Mouse (Mus musculus) macrophage (primary cell): ENCODE data around the gene Arid1b. TPM values are rescaled to one million over a fixed set of nuclear protein-coding genes. Genes with fewer than 3 reads are reported as not detected.
"Not testable (repeated sequence)": the region's sequence is repeated elsewhere in the genome, so short reads cannot be mapped to it uniquely, and the experiment has no call there.

Source experiments
- H3K27ac ChIP-seq: fragments of 350-480 bp; formaldehyde crosslinking; 2 replicates; pipeline ENCODE4 v1.9.0; 2021
- H3K36me3 ChIP-seq: fragments of 350-480 bp; formaldehyde crosslinking; 2 replicates; pipeline ENCODE4 v1.9.0; 2021; ENCODE audit errors: inconsistent target
- H3K4me3 ChIP-seq: fragments of 350-480 bp; formaldehyde crosslinking; 2 replicates; pipeline ENCODE4 v1.9.0; 2021; ENCODE audit errors: inconsistent target
- H3K79me2 ChIP-seq: fragments of 350-480 bp; formaldehyde crosslinking; 2 replicates; pipeline ENCODE4 v1.9.0; 2021; ENCODE audit errors: inconsistent target
- WGBS: methylation state at CpG from one replicate; pipeline ENCODE4 v1.1.7; 2026; ENCODE audit warnings: inconsistent platforms; ENCODE audit not compliant: missing documents; 5-methylcytosine and 5-hydroxymethylcytosine counted together
- polyA plus RNA-seq: library from polyadenylated mRNA; stranded (reverse); fragments of 250-400 nt; gene quantifications from 3 replicates; pipeline ENCODE4 v1.2.4, GENCODE M21; 2018; ENCODE audit warnings: inconsistent platforms

Gene Arid1b
- polyA plus RNA-seq, 1 experiment from 2014 or later = 20.1 TPM

GRCm38 (mm10) chr17:5106263-5107195, 112.4 kb downstream of the Arid1b start:
- H3K79me2 ChIP-seq = peaks cover 86% of the 10 kb centered on the region
- no peak overlapping the region for H3K27ac ChIP-seq
- H3K36me3 ChIP-seq = no peaks in the 10 kb centered on the region
- no peak overlapping the region for H3K4me3 ChIP-seq
- WGBS = 89% methylated on average over 11 of the region's 11 CpGs

GRCm38 (mm10) chr17:5107501-5107900, 113.4 kb downstream of the Arid1b start:
- Histone ChIP-seq H3K4me3 (no peak overlapping the region), H3K27ac (no peak overlapping the region), H3K36me3 (no peaks in the 10 kb centered on the region), H3K79me2 (peaks cover 76% of the 10 kb centered on the region; the same call in 1 of the 2 replicates)
- WGBS = 86% methylated on average over 4 of the region's 4 CpGs

- Histone ChIP-seq H3K79me2 (peaks cover 71% of the 10 kb centered on the region; the same call in 1 of the 2 replicates), H3K27ac (no peak overlapping the region), H3K4me3 (no peak overlapping the region), H3K36me3 (no peaks in the 10 kb centered on the region)
- 100% methylated on average over 1 of the region's 1 CpGs for WGBS
Measured at GRCm38 (mm10) chr17:5108022-5108421, 113.9 kb downstream of the Arid1b start.

- peaks cover 66% of the 10 kb centered on the region; the same call in 1 of the 2 replicates for H3K79me2 ChIP-seq
- no peak overlapping the region for H3K27ac ChIP-seq
- 92% methylated on average over 2 of the region's 2 CpGs for WGBS
- H3K36me3 ChIP-seq = no peaks in the 10 kb centered on the region
- no peak overlapping the region for H3K4me3 ChIP-seq
Measured at GRCm38 (mm10) chr17:5108546-5109142, 114.5 kb downstream of the Arid1b start.

- Histone ChIP-seq H3K27ac (no peak overlapping the region), H3K79me2 (peaks cover 59% of the 10 kb centered on the region; the same call in 1 of the 2 replicates), H3K36me3 (no peaks in the 10 kb centered on the region), H3K4me3 (no peak overlapping the region)
- 92% methylated on average over 8 of the region's 8 CpGs for WGBS
Measured at GRCm38 (mm10) chr17:5109343-5109742, 115.2 kb downstream of the Arid1b start.

GRCm38 (mm10) chr17:5110159-5110558, 116.0 kb downstream of the Arid1b start:
- Histone ChIP-seq H3K4me3 (no peak overlapping the region), H3K36me3 (no peaks in the 10 kb centered on the region), H3K79me2 (peaks cover 51% of the 10 kb centered on the region; the same call in 1 of the 2 replicates), H3K27ac (no peak overlapping the region)
- WGBS = 83% methylated on average over 4 of the region's 4 CpGs

- not testable (repeated sequence) for H3K27ac ChIP-seq, H3K36me3 ChIP-seq, H3K4me3 ChIP-seq
- whole genome bisulfite sequencing = 100% methylated on average over 4 of the region's 5 CpGs
- H3K79me2 ChIP-seq = peaks cover 44% of the 10 kb centered on the region; the same call in 1 of the 2 replicates
Measured at GRCm38 (mm10) chr17:5110981-5111380, 116.8 kb downstream of the Arid1b start.

- WGBS = 100% methylated on average over 4 of the region's 4 CpGs
- H3K36me3 ChIP-seq = no peaks in the 10 kb centered on the region
- H3K4me3 ChIP-seq = no peak overlapping the region
- peaks cover 33% of the 10 kb centered on the region; the same call in 1 of the 2 replicates for H3K79me2 ChIP-seq
- no peak overlapping the region for H3K27ac ChIP-seq
Measured at GRCm38 (mm10) chr17:5112116-5112515, 118.0 kb downstream of the Arid1b start.

- H3K36me3 ChIP-seq = no peaks in the 10 kb centered on the region
- H3K79me2 ChIP-seq = peaks cover 30% of the 10 kb centered on the region; the same call in 1 of the 2 replicates
- H3K4me3 ChIP-seq = no peak overlapping the region
- no peak overlapping the region for H3K27ac ChIP-seq
- WGBS = 99% methylated on average over 6 of the region's 6 CpGs
Measured at GRCm38 (mm10) chr17:5115952-5116351, 121.8 kb downstream of the Arid1b start.

GRCm38 (mm10) chr17:5116990-5117389, 122.9 kb downstream of the Arid1b start:
- WGBS = 100% methylated on average over 1 of the region's 2 CpGs
- H3K36me3 ChIP-seq = no peaks in the 10 kb centered on the region
- peaks cover 40% of the 10 kb centered on the region; the same call in 1 of the 2 replicates for H3K79me2 ChIP-seq
- no peak overlapping the region for H3K27ac ChIP-seq
- no peak overlapping the region for H3K4me3 ChIP-seq

GRCm38 (mm10) chr17:5118171-5118570, 124.0 kb downstream of the Arid1b start:
- Histone ChIP-seq H3K79me2 (peaks cover 52% of the 10 kb centered on the region; the same call in 1 of the 2 replicates), H3K36me3 (no peaks in the 10 kb centered on the region), H3K27ac (no peak overlapping the region), H3K4me3 (no peak overlapping the region)
- 91% methylated on average over 4 of the region's 4 CpGs for WGBS

GRCm38 (mm10) chr17:5124643-5125042, 130.5 kb downstream of the Arid1b start:
- Histone ChIP-seq H3K79me2 (peaks cover 69% of the 10 kb centered on the region; the same call in 1 of the 2 replicates), H3K36me3 (no peaks in the 10 kb centered on the region), H3K27ac (no peak overlapping the region), H3K4me3 (no peak overlapping the region)
- 33% methylated on average over 2 of the region's 2 CpGs for WGBS

GRCm38 (mm10) chr17:5125084-5125855, 131.1 kb downstream of the Arid1b start:
- Histone ChIP-seq H3K4me3 (no peak overlapping the region), H3K27ac (no peak overlapping the region), H3K36me3 (no peaks in the 10 kb centered on the region), H3K79me2 (peaks cover 68% of the 10 kb centered on the region; the same call in 1 of the 2 replicates)
- WGBS = 84% methylated on average over 5 of the region's 5 CpGs
